Mouse (Mus musculus): ENCODE results near the gene Slc2a9. TPM values are rescaled to one million over a fixed set of nuclear protein-coding genes. Genes with fewer than 3 reads are reported as not detected.

Slc2a9 gene
- polyA plus RNA-seq, 1 experiment from 2014 or later, result 2.7 TPM

GRCm38 (mm10) chr5:38476861-38477565 is 25.9 kb downstream of the Slc2a9 start:
- no peaks in the 10 kb centered on the region for H3K27me3 ChIP-seq
- no peak for DNase-seq (ENCODE audit: low read depth, low spot score)
- in situ Hi-C loops (cut with MboI; ENCODE audit: low pct_unique_long_range_greater_than_20kb), result no loop called here
- CTCF ChIA-PET, result interaction anchor here (1.3 to 3.3 kb wide), 6 partner anchors 10 to 168 kb away, joined by 3 to 9 read pairs (median 5); no protein-coding TSS in a partner anchor
- ATAC-seq, result no peak
- peak; percentile 86 for TF ChIP-seq CTCF (IDR thresholded peaks at IDR 0.05)
- POLR2A ChIA-PET, result no interaction called here

- POLR2A ChIA-PET, result no interaction called here
- no peak for ATAC-seq
- no peak for TF ChIP-seq CTCF (IDR thresholded peaks at IDR 0.05)
- CTCF ChIA-PET, result interaction anchor here (0.7 to 2.2 kb wide), 16 partner anchors 8 to 163 kb away, joined by 3 to 27 read pairs (median 4); no protein-coding TSS in a partner anchor
- DNase-seq (ENCODE audit: low read depth, low spot score), result no peak
- in situ Hi-C loops (cut with MboI; ENCODE audit: low pct_unique_long_range_greater_than_20kb), result no loop called here
- no peaks in the 10 kb centered on the region for H3K27me3 ChIP-seq
Observed at GRCm38 (mm10) chr5:38470881-38471280, 32.1 kb downstream of the Slc2a9 start.

GRCm38 (mm10) chr5:38469891-38470578 is 32.9 kb downstream of the Slc2a9 start:
- H3K27me3 ChIP-seq, result no peaks in the 10 kb centered on the region
- in situ Hi-C loops (cut with MboI; ENCODE audit: low pct_unique_long_range_greater_than_20kb), result loop anchor here (5.0 kb wide), 1 partner anchor 163 kb away; no protein-coding TSS in a partner anchor
- ChIA-PET CTCF (interaction anchor here (0.6 to 2.3 kb wide), 33 partner anchors 9 to 163 kb away, joined by 3 to 27 read pairs (median 4); no protein-coding TSS in a partner anchor), POLR2A (interaction anchor here (0.7 to 1.2 kb wide), 2 partner anchors 9 to 168 kb away, joined by 3 read pairs; no protein-coding TSS in a partner anchor)
- peak; percentile 86 for TF ChIP-seq CTCF (IDR thresholded peaks at IDR 0.05)
- ATAC-seq (peak; percentile 72), DNase-seq (ENCODE audit: low read depth, low spot score) (no peak)

- in situ Hi-C loops (cut with MboI; ENCODE audit: low pct_unique_long_range_greater_than_20kb), result loop anchor here (5.0 kb wide), 1 partner anchor 159 kb away; no protein-coding TSS in a partner anchor
- DNase-seq (ENCODE audit: low read depth, low spot score) (no peak), ATAC-seq (no peak)
- H3K27me3 ChIP-seq, result no peaks in the 10 kb centered on the region
- TF ChIP-seq CTCF (IDR thresholded peaks at IDR 0.05), result no peak
- POLR2A ChIA-PET, result no interaction called here
- CTCF ChIA-PET, result interaction anchor here (0.9 to 1.6 kb wide), 5 partner anchors 11 to 99 kb away, joined by 3 to 5 read pairs (median 3); no protein-coding TSS in a partner anchor
Observed at GRCm38 (mm10) chr5:38466569-38467110, 36.3 kb downstream of the Slc2a9 start.

GRCm38 (mm10) chr5:38461261-38461660 is 41.7 kb downstream of the Slc2a9 start:
- ChIA-PET POLR2A (interaction anchor here (1.1 to 1.2 kb wide), 2 partner anchors 9 kb away, joined by 3 to 4 read pairs; no protein-coding TSS in a partner anchor), CTCF (interaction anchor here (0.9 to 1.1 kb wide), 2 partner anchors 9 to 76 kb away, joined by 3 to 4 read pairs; no protein-coding TSS in a partner anchor)
- no peaks in the 10 kb centered on the region for H3K27me3 ChIP-seq
- DNase-seq (ENCODE audit: low read depth, low spot score), result no peak
- ATAC-seq, result no peak
- TF ChIP-seq CTCF (IDR thresholded peaks at IDR 0.05), result no peak
- in situ Hi-C loops (cut with MboI; ENCODE audit: low pct_unique_long_range_greater_than_20kb), result no loop called here

GRCm38 (mm10) chr5:38450936-38451335 is 52.0 kb downstream of the Slc2a9 start:
- in situ Hi-C loops (cut with MboI; ENCODE audit: low pct_unique_long_range_greater_than_20kb), result no loop called here
- ChIA-PET CTCF (interaction anchor here (0.7 kb wide), 1 partner anchor 16 kb away, joined by 3 read pairs; no protein-coding TSS in a partner anchor), POLR2A (no interaction called here)
- DNase-seq (ENCODE audit: low read depth, low spot score) (no peak), ATAC-seq (no peak)
- no peaks in the 10 kb centered on the region for H3K27me3 ChIP-seq
- no peak for TF ChIP-seq CTCF (IDR thresholded peaks at IDR 0.05)

GRCm38 (mm10) chr5:38449607-38450006 is 53.3 kb downstream of the Slc2a9 start:
- ChIA-PET POLR2A (no interaction called here), CTCF (no interaction called here)
- no peaks in the 10 kb centered on the region for H3K27me3 ChIP-seq
- in situ Hi-C loops (cut with MboI; ENCODE audit: low pct_unique_long_range_greater_than_20kb), result no loop called here
- DNase-seq (ENCODE audit: low read depth, low spot score), result no peak
- no peak for TF ChIP-seq CTCF (IDR thresholded peaks at IDR 0.05)
- no peak for ATAC-seq

GRCm38 (mm10) chr5:38448121-38448520 is 54.8 kb downstream of the Slc2a9 start:
- no peak for TF ChIP-seq CTCF (IDR thresholded peaks at IDR 0.05)
- no peak for DNase-seq (ENCODE audit: low read depth, low spot score)
- in situ Hi-C loops (cut with MboI; ENCODE audit: low pct_unique_long_range_greater_than_20kb), result no loop called here
- no peaks in the 10 kb centered on the region for H3K27me3 ChIP-seq
- ChIA-PET POLR2A (no interaction called here), CTCF (no interaction called here)
- ATAC-seq, result no peak

GRCm38 (mm10) chr5:38446316-38446975 is 56.5 kb downstream of the Slc2a9 start:
- in situ Hi-C loops (cut with MboI; ENCODE audit: low pct_unique_long_range_greater_than_20kb), result no loop called here
- POLR2A ChIA-PET, result no interaction called here
- no peaks in the 10 kb centered on the region for H3K27me3 ChIP-seq
- CTCF ChIA-PET, result interaction anchor here (0.9 to 1.4 kb wide), 4 partner anchors 20 to 46 kb away, joined by 3 read pairs; no protein-coding TSS in a partner anchor
- peak; percentile 68 for DNase-seq (ENCODE audit: low read depth, low spot score)
- ATAC-seq, result peak; percentile 89
- TF ChIP-seq CTCF (IDR thresholded peaks at IDR 0.05), result no peak

All from Patski (cell line).